Mouse (Mus musculus) ES-E14 (cell line): ENCODE measurements at regions not wholly inside any gene's neighbourhood (a gene's known extent, or its start where the extent isn't known, plus 50 kb on each side); places are given as distances from the start of the nearest gene placed in this dataset.

Experiments used
- CHD2 ChIP-seq: IDR thresholded peaks from 2 replicates; pipeline ENCODE4 v1.6.1; 2014; ENCODE audit warnings: mild to moderate bottlenecking, low read depth, low read length, inconsistent platforms
- MAFK ChIP-seq: IDR thresholded peaks from 2 replicates; pipeline ENCODE4 v1.6.1; 2014; ENCODE audit warnings: mild to moderate bottlenecking, low read depth, low read length, inconsistent platforms; ENCODE audit not compliant: insufficient read depth
- ZC3H11A ChIP-seq: IDR thresholded peaks from 2 replicates; pipeline ENCODE4 v1.6.1; 2012; ENCODE audit warnings: low read depth, mild to moderate bottlenecking, inconsistent platforms, low read length, borderline replicate concordance
- ZNF384 ChIP-seq: IDR thresholded peaks from 2 replicates; pipeline ENCODE4 v1.6.1; 2012; ENCODE audit warnings: low read depth, low read length, inconsistent platforms

DNA sequence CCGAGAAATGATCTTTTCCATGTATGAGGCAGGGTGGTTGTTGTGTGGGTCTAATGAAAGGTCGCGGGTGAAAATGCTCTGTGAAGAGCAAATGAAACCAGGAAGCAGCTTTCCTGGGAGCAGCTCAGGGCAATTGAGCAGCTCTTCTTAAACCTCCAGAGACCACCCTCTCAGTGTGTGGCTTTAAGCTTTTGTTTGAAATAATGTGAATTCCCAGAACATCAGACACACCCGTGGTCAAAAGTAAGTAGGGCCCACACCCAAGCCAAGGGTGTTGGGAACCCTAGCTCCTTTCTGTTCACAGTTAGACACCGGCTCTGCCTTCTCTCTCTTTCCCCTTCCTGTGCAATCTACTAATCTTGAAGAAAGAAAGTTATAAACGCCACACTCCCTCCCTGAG is 450.5 kb downstream of the Bnc2 start:
- no peak for TF ChIP-seq ZNF384
- no peak for TF ChIP-seq CHD2
- no peak for TF ChIP-seq ZC3H11A
- no peak for TF ChIP-seq MAFK
